Mouse (Mus musculus): Measurements from ENCODE around the gene Gm17482. TPM values are rescaled to one million over a fixed set of nuclear protein-coding genes. Genes with fewer than 3 reads are reported as not detected.

The Gm17482 gene
- polyA plus RNA-seq, 1 experiment from 2014 or later, result not detected

GRCm38 (mm10) chr6:115260507-115260906 lies 33.4 kb downstream of the Gm17482 start:
- H3K9ac ChIP-seq (ENCODE audit: low read length), result no peak overlapping the region
- no peak overlapping the region for H3K27ac ChIP-seq (ENCODE audit: low read depth, low read length)
- H3K4me1 ChIP-seq (ENCODE audit: control insufficient read depth, insufficient read depth, low read length), result no peaks in the 10 kb centered on the region
- 92% methylated on average over 3 of the region's 3 CpGs for WGBS
- ATAC-seq (ENCODE audit: insufficient read depth, low FRiP score, low TSS enrichment), result no peak
- no peak overlapping the region for H3K4me2 ChIP-seq (ENCODE audit: low read depth)
- no peak for DNase-seq (ENCODE audit: low spot score)
- no peak overlapping the region for H3K4me3 ChIP-seq (ENCODE audit: low read depth, low read length)
- H3K36me3 ChIP-seq (ENCODE audit: control insufficient read depth, insufficient read depth, low read length), result no peaks in the 10 kb centered on the region
- H3K27me3 ChIP-seq (ENCODE audit: control insufficient read depth, insufficient read depth, low read length), result no peaks in the 10 kb centered on the region
- H3K9me3 ChIP-seq (ENCODE audit: control insufficient read depth, low read length), result no peaks in the 10 kb centered on the region

GRCm38 (mm10) chr6:115266791-115267190 lies 39.6 kb downstream of the Gm17482 start:
- H3K4me3 ChIP-seq (ENCODE audit: low read depth, low read length), result no peak overlapping the region
- no peaks in the 10 kb centered on the region for H3K4me1 ChIP-seq (ENCODE audit: control insufficient read depth, insufficient read depth, low read length)
- no peaks in the 10 kb centered on the region for H3K27me3 ChIP-seq (ENCODE audit: control insufficient read depth, insufficient read depth, low read length)
- H3K9ac ChIP-seq (ENCODE audit: low read length), result no peak overlapping the region
- H3K36me3 ChIP-seq (ENCODE audit: control insufficient read depth, insufficient read depth, low read length), result no peaks in the 10 kb centered on the region
- 87% methylated on average over 5 of the region's 5 CpGs for WGBS
- no peaks in the 10 kb centered on the region for H3K9me3 ChIP-seq (ENCODE audit: control insufficient read depth, low read length)
- ATAC-seq (ENCODE audit: insufficient read depth, low FRiP score, low TSS enrichment) (no peak), DNase-seq (ENCODE audit: low spot score) (no peak)
- no peak overlapping the region for H3K27ac ChIP-seq (ENCODE audit: low read depth, low read length)
- H3K4me2 ChIP-seq (ENCODE audit: low read depth), result no peak overlapping the region

DNA sequence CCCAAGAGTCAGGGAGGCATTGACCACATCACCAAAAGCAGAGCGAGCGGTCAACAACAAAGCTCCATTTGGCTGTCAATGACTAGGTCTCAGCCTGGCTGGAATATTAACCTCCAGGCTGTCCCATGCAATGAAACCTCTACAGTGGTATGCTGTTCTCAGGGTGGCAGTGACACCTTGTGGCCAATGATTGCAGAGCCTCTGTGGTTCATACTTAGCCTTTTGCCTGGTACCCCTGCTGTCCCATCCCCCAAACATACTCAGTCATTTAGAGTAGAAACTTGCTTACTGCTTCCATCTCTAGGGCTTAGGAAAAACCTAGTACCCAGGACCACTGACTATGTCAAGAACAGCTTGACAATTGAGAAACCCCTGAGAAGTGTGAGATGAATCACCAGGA lies 40.8 kb downstream of the Gm17482 start:
- WGBS, result 52% methylated on average over 2 of the region's 2 CpGs
- no peaks in the 10 kb centered on the region for H3K36me3 ChIP-seq (ENCODE audit: control insufficient read depth, insufficient read depth, low read length)
- no peak overlapping the region for H3K4me2 ChIP-seq (ENCODE audit: low read depth)
- no peaks in the 10 kb centered on the region for H3K9me3 ChIP-seq (ENCODE audit: control insufficient read depth, low read length)
- no peak overlapping the region for H3K9ac ChIP-seq (ENCODE audit: low read length)
- H3K27me3 ChIP-seq (ENCODE audit: control insufficient read depth, insufficient read depth, low read length), result no peaks in the 10 kb centered on the region
- DNase-seq (ENCODE audit: low spot score) (peak; percentile 74), ATAC-seq (ENCODE audit: insufficient read depth, low FRiP score, low TSS enrichment) (no peak)
- no peak overlapping the region for H3K27ac ChIP-seq (ENCODE audit: low read depth, low read length)
- H3K4me3 ChIP-seq (ENCODE audit: low read depth, low read length), result no peak overlapping the region
- no peaks in the 10 kb centered on the region for H3K4me1 ChIP-seq (ENCODE audit: control insufficient read depth, insufficient read depth, low read length)

DNA sequence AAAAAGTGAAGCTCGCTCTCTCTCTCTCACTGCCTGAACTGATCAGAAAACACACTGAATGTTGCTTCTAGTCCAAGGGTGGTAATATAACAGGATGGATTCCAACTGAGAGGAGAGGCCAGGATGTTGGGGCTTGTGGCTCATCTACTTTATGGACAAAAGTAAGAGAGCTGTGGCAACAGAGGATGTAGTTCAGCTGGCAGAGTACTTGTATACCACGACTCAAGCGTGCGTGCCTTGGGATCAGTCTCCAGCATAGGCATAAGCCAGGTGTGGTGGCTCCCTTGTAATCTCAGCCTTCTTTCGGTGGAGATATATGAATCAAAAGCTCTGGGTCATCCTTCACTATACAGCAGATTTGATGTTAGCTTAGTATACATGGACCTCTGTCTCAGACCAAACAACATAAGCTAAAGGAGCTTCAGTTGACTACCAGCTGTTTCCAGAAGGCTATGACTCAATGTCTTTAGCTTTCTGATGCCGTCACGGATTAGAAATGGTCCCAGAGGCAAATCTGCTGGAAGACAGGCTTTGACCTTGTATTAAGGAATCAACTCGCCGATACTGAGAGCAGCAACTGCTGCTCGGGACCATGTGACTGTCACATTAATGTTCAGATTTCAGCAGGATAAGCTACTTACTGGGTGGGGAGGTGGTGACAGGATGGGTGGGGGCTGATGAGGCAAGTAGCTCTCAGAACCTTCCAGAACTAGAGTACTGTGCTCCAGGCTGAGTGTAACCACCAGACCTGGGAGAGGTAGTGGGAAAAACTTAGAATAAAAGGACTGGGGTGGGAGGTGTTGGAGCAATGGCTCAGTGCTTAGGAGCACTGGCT lies 41.6 kb downstream of the Gm17482 start:
- 90% methylated on average over 10 of the region's 10 CpGs for WGBS
- no peak overlapping the region for H3K27ac ChIP-seq (ENCODE audit: low read depth, low read length)
- no peaks in the 10 kb centered on the region for H3K36me3 ChIP-seq (ENCODE audit: control insufficient read depth, insufficient read depth, low read length)
- no peak overlapping the region for H3K4me2 ChIP-seq (ENCODE audit: low read depth)
- H3K9me3 ChIP-seq (ENCODE audit: control insufficient read depth, low read length), result no peaks in the 10 kb centered on the region
- no peaks in the 10 kb centered on the region for H3K27me3 ChIP-seq (ENCODE audit: control insufficient read depth, insufficient read depth, low read length)
- H3K4me3 ChIP-seq (ENCODE audit: low read depth, low read length), result no peak overlapping the region
- no peaks in the 10 kb centered on the region for H3K4me1 ChIP-seq (ENCODE audit: control insufficient read depth, insufficient read depth, low read length)
- ATAC-seq (ENCODE audit: insufficient read depth, low FRiP score, low TSS enrichment) (no peak), DNase-seq (ENCODE audit: low spot score) (no peak)
- no peak overlapping the region for H3K9ac ChIP-seq (ENCODE audit: low read length)

GRCm38 (mm10) chr6:115269561-115269960 lies 42.4 kb downstream of the Gm17482 start:
- no peaks in the 10 kb centered on the region for H3K27me3 ChIP-seq (ENCODE audit: control insufficient read depth, insufficient read depth, low read length)
- no peak overlapping the region for H3K27ac ChIP-seq (ENCODE audit: low read depth, low read length)
- no peaks in the 10 kb centered on the region for H3K9me3 ChIP-seq (ENCODE audit: control insufficient read depth, low read length)
- H3K36me3 ChIP-seq (ENCODE audit: control insufficient read depth, insufficient read depth, low read length), result no peaks in the 10 kb centered on the region
- 78% methylated on average over 5 of the region's 5 CpGs for WGBS
- no peak overlapping the region for H3K4me3 ChIP-seq (ENCODE audit: low read depth, low read length)
- ATAC-seq (ENCODE audit: insufficient read depth, low FRiP score, low TSS enrichment) (no peak), DNase-seq (ENCODE audit: low spot score) (no peak)
- no peak overlapping the region for H3K9ac ChIP-seq (ENCODE audit: low read length)
- H3K4me2 ChIP-seq (ENCODE audit: low read depth), result no peak overlapping the region
- no peaks in the 10 kb centered on the region for H3K4me1 ChIP-seq (ENCODE audit: control insufficient read depth, insufficient read depth, low read length)

DNA sequence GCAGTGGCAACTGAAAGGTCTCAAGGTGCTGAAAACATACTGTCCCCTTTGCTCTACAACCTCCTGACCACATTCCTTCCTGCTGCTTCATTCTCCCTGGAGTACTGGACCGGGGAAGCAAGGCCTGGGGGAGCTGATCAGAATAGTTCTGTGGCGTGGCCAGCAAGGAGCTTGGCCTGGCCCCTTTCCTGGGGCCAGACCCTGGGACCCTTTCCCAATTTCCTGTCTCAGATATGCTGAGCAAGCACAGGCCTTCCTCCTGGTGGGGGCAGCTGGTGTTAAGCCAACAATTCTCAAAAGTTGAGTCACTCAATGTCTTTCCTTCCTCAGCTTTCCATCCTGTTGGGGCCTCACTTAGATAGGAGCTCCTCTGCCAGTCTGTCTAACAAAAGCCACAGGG lies 42.9 kb downstream of the Gm17482 start:
- ATAC-seq (ENCODE audit: insufficient read depth, low FRiP score, low TSS enrichment), result no peak
- no peak overlapping the region for H3K4me2 ChIP-seq (ENCODE audit: low read depth)
- no peaks in the 10 kb centered on the region for H3K27me3 ChIP-seq (ENCODE audit: control insufficient read depth, insufficient read depth, low read length)
- no peak overlapping the region for H3K9ac ChIP-seq (ENCODE audit: low read length)
- 68% methylated on average over 2 of the region's 2 CpGs for WGBS
- H3K4me1 ChIP-seq (ENCODE audit: control insufficient read depth, insufficient read depth, low read length), result no peaks in the 10 kb centered on the region
- H3K9me3 ChIP-seq (ENCODE audit: control insufficient read depth, low read length), result no peaks in the 10 kb centered on the region
- H3K36me3 ChIP-seq (ENCODE audit: control insufficient read depth, insufficient read depth, low read length), result no peaks in the 10 kb centered on the region
- H3K27ac ChIP-seq (ENCODE audit: low read depth, low read length), result no peak overlapping the region
- no peak for DNase-seq (ENCODE audit: low spot score)
- H3K4me3 ChIP-seq (ENCODE audit: low read depth, low read length), result no peak overlapping the region

GRCm38 (mm10) chr6:115271326-115271725 lies 44.2 kb downstream of the Gm17482 start:
- Histone ChIP-seq H3K4me3 (ENCODE audit: low read depth, low read length) (no peak overlapping the region), H3K27me3 (ENCODE audit: control insufficient read depth, insufficient read depth, low read length) (no peaks in the 10 kb centered on the region), H3K9me3 (ENCODE audit: control insufficient read depth, low read length) (no peaks in the 10 kb centered on the region), H3K27ac (ENCODE audit: low read depth, low read length) (no peak overlapping the region), H3K36me3 (ENCODE audit: control insufficient read depth, insufficient read depth, low read length) (no peaks in the 10 kb centered on the region), H3K9ac (ENCODE audit: low read length) (no peak overlapping the region), H3K4me1 (ENCODE audit: control insufficient read depth, insufficient read depth, low read length) (no peaks in the 10 kb centered on the region), H3K4me2 (ENCODE audit: low read depth) (no peak overlapping the region)
- DNase-seq (ENCODE audit: low spot score), result no peak
- ATAC-seq (ENCODE audit: insufficient read depth, low FRiP score, low TSS enrichment), result no peak
- 76% methylated on average over 3 of the region's 3 CpGs for WGBS

GRCm38 (mm10) chr6:115271866-115272271 lies 44.7 kb downstream of the Gm17482 start:
- Histone ChIP-seq H3K27ac (ENCODE audit: low read depth, low read length) (no peak overlapping the region), H3K27me3 (ENCODE audit: control insufficient read depth, insufficient read depth, low read length) (no peaks in the 10 kb centered on the region), H3K4me2 (ENCODE audit: low read depth) (no peak overlapping the region), H3K4me1 (ENCODE audit: control insufficient read depth, insufficient read depth, low read length) (no peaks in the 10 kb centered on the region), H3K36me3 (ENCODE audit: control insufficient read depth, insufficient read depth, low read length) (no peaks in the 10 kb centered on the region), H3K9me3 (ENCODE audit: control insufficient read depth, low read length) (no peaks in the 10 kb centered on the region), H3K4me3 (ENCODE audit: low read depth, low read length) (no peak overlapping the region), H3K9ac (ENCODE audit: low read length) (no peak overlapping the region)
- WGBS, result 39% methylated on average over 4 of the region's 4 CpGs
- DNase-seq (ENCODE audit: low spot score), result no peak
- no peak for ATAC-seq (ENCODE audit: insufficient read depth, low FRiP score, low TSS enrichment)

DNA sequence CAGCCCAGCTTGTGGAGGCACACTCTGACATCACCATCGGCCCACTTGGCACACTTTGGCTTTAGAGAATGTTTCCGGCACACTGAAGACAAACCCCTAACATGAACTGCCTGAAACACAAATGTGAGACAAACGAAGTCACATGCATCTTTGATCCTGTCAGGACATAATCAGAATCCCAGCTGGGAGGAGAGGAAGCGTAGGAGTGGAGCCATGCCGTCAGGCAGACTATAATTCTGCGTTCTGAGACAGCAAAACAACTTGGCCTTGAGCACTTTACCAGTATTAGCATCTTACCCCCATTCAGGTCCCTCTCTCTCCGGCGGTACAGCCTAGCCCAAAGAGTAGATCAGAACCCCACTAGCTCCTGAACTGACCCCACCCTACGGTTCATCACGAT lies 46.2 kb downstream of the Gm17482 start:
- ATAC-seq (ENCODE audit: insufficient read depth, low FRiP score, low TSS enrichment) (no peak), DNase-seq (ENCODE audit: low spot score) (no peak)
- H3K4me1 ChIP-seq (ENCODE audit: control insufficient read depth, insufficient read depth, low read length), result no peaks in the 10 kb centered on the region
- H3K4me2 ChIP-seq (ENCODE audit: low read depth), result no peak overlapping the region
- no peak overlapping the region for H3K27ac ChIP-seq (ENCODE audit: low read depth, low read length)
- no peaks in the 10 kb centered on the region for H3K27me3 ChIP-seq (ENCODE audit: control insufficient read depth, insufficient read depth, low read length)
- H3K9me3 ChIP-seq (ENCODE audit: control insufficient read depth, low read length), result no peaks in the 10 kb centered on the region
- no peak overlapping the region for H3K4me3 ChIP-seq (ENCODE audit: low read depth, low read length)
- H3K9ac ChIP-seq (ENCODE audit: low read length), result no peak overlapping the region
- no peaks in the 10 kb centered on the region for H3K36me3 ChIP-seq (ENCODE audit: control insufficient read depth, insufficient read depth, low read length)
- 88% methylated on average over 10 of the region's 10 CpGs for WGBS

Data from neural tube, embryonic 11.5 days (tissue).